Mouse (Mus musculus) heart, embryonic 13.5 days (tissue): ENCODE results near the gene 4833439L19Rik. TPM values are rescaled to one million over a fixed set of nuclear protein-coding genes. Genes with fewer than 3 reads are reported as not detected.

Experiments used
- ATAC-seq: fragments of 200-750 bp; cut with Nextera tagmentation; 2 replicates; pipeline ENCODE4 v1.8.0; 2017; ENCODE audit warnings: moderate TSS enrichment; ENCODE audit not compliant: insufficient number of reproducible peaks, low FRiP score, low TSS enrichment; ENCODE audit errors: extremely low read depth
- H3K27ac ChIP-seq: fragments of 300-500 bp; sonication (generic); replicated peaks from 2 replicates; pipeline ENCODE4 v1.5.1; 2015; ENCODE audit warnings: moderate library complexity, mild to moderate bottlenecking, inconsistent platforms
- H3K27me3 ChIP-seq: fragments of 300-500 bp; sonication (generic); replicated peaks from 2 replicates; pipeline ENCODE4 v1.6.1; 2015; ENCODE audit warnings: mild to moderate bottlenecking, inconsistent platforms
- H3K36me3 ChIP-seq: fragments of 300-500 bp; sonication (generic); 2 replicates; pipeline ENCODE4 v1.6.1; 2015; ENCODE audit warnings: mild to moderate bottlenecking, inconsistent platforms
- H3K4me1 ChIP-seq: fragments of 300-500 bp; sonication (generic); 2 replicates; pipeline ENCODE4 v1.6.1; 2015; ENCODE audit warnings: inconsistent platforms
- H3K4me2 ChIP-seq: fragments of 300-500 bp; sonication (generic); 2 replicates; pipeline ENCODE4 v1.6.1; 2015; ENCODE audit warnings: inconsistent platforms, mild to moderate bottlenecking, moderate library complexity
- H3K4me3 ChIP-seq: fragments of 300-500 bp; sonication (generic); 2 replicates; pipeline ENCODE4 v1.5.1; 2015; ENCODE audit warnings: moderate library complexity, mild to moderate bottlenecking, inconsistent platforms
- H3K9ac ChIP-seq: fragments of 300-500 bp; sonication (generic); 2 replicates; pipeline ENCODE4 v1.6.1; 2015; ENCODE audit warnings: inconsistent platforms, mild to moderate bottlenecking, moderate library complexity
- H3K9me3 ChIP-seq: fragments of 300-500 bp; sonication (generic); 2 replicates; pipeline ENCODE4 v1.6.1; 2016; ENCODE audit warnings: inconsistent platforms
- WGBS: fragments of 180-500 bp; shearing (Covaris S2); methylation state at CpG from one replicate; pipeline ENCODE4 v1.1.7; 2015; ENCODE audit warnings: mixed read lengths; 5-methylcytosine and 5-hydroxymethylcytosine counted together
- polyA plus RNA-seq: library from polyadenylated mRNA; unstranded; fragments of >200 nt; fragmentation: Nextera tagmentation; extraction: Ambion mirVana; gene quantifications from 2 replicates; pipeline ENCODE4 v1.2.1, GENCODE M21; 2015

Gene 4833439L19Rik
- polyA plus RNA-seq, 1 experiment from 2014 or later = 110 TPM

DNA sequence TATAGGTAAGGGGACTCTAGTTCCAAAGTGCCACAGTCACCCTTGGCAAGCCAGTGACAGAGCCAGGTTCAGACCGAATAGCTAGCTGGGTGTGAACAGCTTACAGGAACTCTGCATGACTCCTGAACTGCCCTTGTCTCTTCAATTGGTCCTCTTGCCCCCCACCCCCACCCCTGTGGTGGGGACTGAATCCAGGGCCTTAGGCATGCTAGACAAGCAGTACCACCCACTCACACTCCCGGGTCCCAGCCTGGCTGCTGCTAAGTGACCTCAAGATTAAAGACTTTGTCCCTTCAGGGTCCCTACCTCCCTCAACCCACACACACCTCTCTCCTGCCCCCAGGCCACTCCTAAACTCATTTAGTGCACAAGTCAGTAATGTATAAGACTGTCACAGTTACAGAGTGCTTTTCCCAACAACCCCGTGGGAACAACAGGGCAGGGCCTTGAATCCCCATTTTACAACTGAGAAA is 37.4 kb upstream of the 4833439L19Rik start:
- no peak for ATAC-seq
- H3K9ac ChIP-seq = no peak overlapping the region
- H3K4me2 ChIP-seq = no peak overlapping the region
- no peaks in the 10 kb centered on the region for H3K9me3 ChIP-seq
- H3K4me3 ChIP-seq = no peak overlapping the region
- peaks cover 31% of the 10 kb centered on the region for H3K36me3 ChIP-seq
- H3K27me3 ChIP-seq = no peaks in the 10 kb centered on the region
- 59% methylated on average over 3 of the region's 3 CpGs for WGBS
- no peak overlapping the region for H3K27ac ChIP-seq
- H3K4me1 ChIP-seq = peaks cover 8% of the 10 kb centered on the region

DNA sequence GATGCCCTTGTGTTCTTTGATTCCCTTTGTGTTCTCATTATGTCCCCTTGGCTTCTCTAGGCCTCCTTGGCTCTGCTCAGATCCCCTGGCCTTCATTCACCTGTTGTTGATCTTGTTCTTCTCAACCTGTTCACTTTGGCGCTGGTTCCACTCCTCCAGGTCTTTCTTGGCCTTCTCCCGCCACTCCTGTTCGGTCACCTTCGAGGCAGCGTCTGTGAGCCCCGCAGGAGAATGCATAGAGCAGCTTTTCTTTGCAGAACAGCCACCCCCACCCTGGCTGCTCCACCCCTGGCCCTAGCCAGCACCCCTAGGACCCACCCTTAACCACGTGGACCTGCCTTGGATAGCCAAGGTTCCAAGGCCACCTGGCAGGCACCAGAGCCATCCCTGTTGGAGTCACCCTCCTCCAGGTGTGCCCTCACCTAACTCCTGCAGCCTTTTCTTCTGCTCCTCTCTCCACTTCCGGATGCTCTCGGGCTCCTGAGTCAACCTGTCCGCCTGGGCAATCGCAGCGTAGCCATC is 33.4 kb upstream of the 4833439L19Rik start:
- Histone ChIP-seq H3K4me3 (no peak overlapping the region), H3K27me3 (no peaks in the 10 kb centered on the region), H3K36me3 (peaks cover 28% of the 10 kb centered on the region), H3K27ac (no peak overlapping the region), H3K4me2 (no peak overlapping the region), H3K9me3 (no peaks in the 10 kb centered on the region), H3K9ac (no peak overlapping the region), H3K4me1 (peaks cover 37% of the 10 kb centered on the region)
- 84% methylated on average over 12 of the region's 12 CpGs for WGBS
- ATAC-seq = no peak

DNA sequence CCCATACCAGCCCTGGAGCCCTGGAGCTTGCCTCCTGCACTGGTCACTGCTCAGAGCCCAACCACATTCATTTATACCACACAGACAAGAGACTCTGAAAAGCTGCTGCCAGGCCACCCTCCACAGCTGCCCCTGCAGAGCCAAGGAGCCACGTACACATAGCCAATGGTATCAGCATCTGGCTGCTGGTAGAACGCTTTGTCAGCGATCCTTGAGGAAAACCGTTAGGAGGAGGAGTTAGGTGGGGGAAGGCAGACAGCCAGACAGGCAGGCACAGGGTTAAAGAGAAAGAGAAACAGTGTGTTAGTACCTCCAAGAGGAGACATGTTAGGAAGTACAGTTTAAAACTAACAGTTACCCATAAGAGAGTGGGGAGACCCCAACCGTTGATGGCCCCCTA is 31.6 kb upstream of the 4833439L19Rik start:
- peak overlapping the region; percentile 84 for H3K27ac ChIP-seq
- H3K9ac ChIP-seq = peak overlapping the region; percentile 62
- H3K36me3 ChIP-seq = peaks cover 46% of the 10 kb centered on the region
- no peaks in the 10 kb centered on the region for H3K27me3 ChIP-seq
- no peaks in the 10 kb centered on the region for H3K9me3 ChIP-seq
- 45% methylated on average over 5 of the region's 5 CpGs for WGBS
- H3K4me1 ChIP-seq = peaks cover 39% of the 10 kb centered on the region
- H3K4me2 ChIP-seq = peak overlapping the region; percentile 41
- H3K4me3 ChIP-seq = no peak overlapping the region
- ATAC-seq = no peak

DNA sequence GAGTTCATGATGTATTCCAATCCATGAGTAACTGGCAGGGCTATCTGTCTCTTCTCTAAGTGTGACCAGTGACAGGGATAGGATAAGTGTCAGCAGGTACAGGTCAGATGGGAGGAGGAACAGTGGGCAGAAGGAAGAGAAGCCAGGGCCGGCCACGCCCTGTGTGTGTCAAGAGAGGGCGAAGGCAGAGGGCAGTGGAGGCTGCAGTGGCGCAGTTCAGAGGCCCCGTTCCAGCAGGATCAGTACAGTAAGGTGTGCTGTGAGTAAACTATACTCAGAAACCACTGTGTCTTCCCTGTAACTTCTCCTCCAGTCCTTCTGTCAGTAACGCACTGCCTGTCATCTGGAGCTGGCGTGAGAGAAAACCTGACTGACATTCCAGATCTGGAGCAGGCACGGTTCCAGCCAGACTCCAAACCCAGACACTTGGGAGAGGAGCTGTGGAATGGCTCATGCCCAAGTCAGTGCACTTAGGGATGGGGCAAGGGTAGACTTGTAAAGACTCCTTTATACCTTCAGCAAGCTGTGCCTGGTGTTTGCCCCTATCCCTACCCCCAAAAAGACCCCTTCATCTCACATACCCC is 31.0 kb upstream of the 4833439L19Rik start:
- peak; percentile 3; the same call in 1 of the 2 replicates for ATAC-seq
- Histone ChIP-seq H3K27me3 (no peaks in the 10 kb centered on the region), H3K9ac (peak overlapping the region; percentile 62; the same call in 1 of the 2 replicates), H3K4me1 (peaks cover 46% of the 10 kb centered on the region), H3K27ac (peak overlapping the region; percentile 84), H3K9me3 (no peaks in the 10 kb centered on the region), H3K36me3 (peaks cover 46% of the 10 kb centered on the region), H3K4me2 (peak overlapping the region; percentile 41), H3K4me3 (no peak overlapping the region)
- 38% methylated on average over 8 of the region's 8 CpGs for WGBS

DNA sequence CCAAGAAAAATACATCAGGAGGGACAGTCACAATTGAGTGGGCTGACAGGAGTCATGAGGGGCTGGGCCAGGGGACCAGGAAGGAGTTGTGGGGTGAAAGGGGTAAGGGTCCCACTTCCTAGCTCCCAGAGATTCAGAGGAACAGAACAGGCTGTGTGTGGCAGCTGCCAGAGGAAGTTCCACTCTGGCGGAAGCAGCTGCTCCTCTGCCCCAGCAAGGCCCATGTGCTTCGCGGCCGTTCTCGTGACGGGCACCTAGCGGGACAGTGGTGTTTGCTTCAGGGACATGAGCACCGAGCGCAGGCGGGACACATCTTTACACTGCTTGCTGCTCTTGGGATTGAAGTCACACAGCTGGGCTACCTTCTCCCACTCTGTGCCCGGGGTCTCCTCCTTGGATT is 28.4 kb upstream of the 4833439L19Rik start:
- Histone ChIP-seq H3K27ac (no peak overlapping the region), H3K4me3 (no peak overlapping the region), H3K9me3 (no peaks in the 10 kb centered on the region), H3K4me2 (no peak overlapping the region), H3K27me3 (no peaks in the 10 kb centered on the region), H3K4me1 (peaks cover 59% of the 10 kb centered on the region), H3K9ac (no peak overlapping the region), H3K36me3 (peaks cover 36% of the 10 kb centered on the region)
- no peak for ATAC-seq
- WGBS = 90% methylated on average over 11 of the region's 11 CpGs

DNA sequence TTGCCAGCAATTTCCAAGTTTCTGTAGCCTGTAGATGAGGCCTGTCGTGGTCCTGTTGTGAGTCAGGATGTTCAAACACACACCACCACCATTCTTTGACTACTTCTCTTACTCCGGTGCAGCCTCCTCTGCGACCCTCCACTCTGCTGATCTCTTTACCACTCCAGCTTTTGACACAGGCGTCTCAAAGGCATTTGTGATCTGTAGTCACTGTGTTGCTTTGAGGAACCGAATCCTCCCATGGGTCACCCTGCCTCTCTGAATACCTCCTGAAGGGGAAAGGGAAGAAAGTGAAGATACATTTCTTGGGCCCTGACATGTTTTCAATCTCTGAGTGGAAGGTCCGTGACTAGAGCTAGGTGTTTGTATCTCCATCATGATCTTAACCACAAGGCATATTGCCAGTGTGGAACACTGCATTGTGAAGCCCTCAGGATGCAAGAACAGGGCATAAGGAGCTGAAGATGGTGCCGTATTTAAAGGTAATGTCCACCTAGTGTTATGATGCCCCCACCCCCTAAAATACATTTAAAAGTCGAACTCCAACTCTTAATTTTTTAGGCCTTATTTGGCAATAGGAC is 26.6 kb upstream of the 4833439L19Rik start:
- WGBS = 87% methylated on average over 8 of the region's 8 CpGs
- Histone ChIP-seq H3K9me3 (no peaks in the 10 kb centered on the region), H3K4me1 (peaks cover 45% of the 10 kb centered on the region), H3K27me3 (no peaks in the 10 kb centered on the region), H3K4me3 (peak overlapping the region; percentile 97), H3K4me2 (peak overlapping the region; percentile 90), H3K9ac (no peak overlapping the region), H3K27ac (no peak overlapping the region), H3K36me3 (peaks cover 48% of the 10 kb centered on the region)
- ATAC-seq = no peak

DNA sequence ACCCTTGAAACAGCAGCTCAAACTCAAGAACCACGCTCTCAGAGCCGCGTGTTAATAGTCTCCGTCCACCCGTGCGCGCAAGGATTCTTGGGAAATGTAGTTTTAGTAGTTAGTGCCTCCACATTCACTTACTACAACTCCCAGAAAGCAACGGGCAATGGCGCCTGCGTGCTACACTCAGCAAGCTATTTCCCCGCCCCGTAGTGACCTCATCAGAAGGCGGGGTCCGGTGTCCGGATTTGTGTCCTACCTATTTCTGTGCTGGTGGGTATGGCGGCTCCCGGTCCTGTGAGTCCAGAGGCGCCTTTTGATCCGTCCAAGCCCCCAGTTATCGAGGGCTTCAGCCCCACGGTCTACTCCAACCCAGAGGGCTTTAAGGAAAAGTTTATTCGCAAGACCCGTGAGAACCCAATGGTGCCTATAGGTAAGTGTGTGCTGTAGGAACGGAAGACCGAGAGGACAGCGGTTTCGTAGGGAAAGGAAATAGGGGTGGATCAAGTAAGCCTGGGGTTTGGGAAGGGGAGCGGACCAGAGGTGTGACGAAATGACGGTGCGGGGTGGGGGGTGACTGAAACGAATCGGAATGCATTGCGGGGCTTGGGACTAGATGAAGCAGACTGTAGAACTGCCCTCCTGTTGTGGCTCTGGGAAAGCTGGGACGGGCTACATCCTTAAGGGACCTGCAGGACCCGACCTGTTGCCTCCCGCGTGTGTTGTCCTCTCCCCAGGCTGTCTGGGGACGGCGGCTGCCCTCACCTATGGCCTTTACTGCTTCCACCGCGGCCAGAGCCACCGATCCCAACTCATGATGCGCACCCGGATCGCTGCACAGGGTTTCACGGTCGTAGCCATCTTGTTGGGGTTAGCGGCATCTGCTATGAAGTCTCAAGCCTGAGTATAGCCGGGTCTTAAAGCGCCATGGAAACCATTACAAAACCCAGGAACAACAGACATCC is 25.0 kb upstream of the 4833439L19Rik start, which contains the start of the genes Nop16 and Higd2a:
Nop16 (minus strand) TSS at position 95 of the 956 bp plus-strand sequence.
Higd2a (plus strand) TSS at position 212 of the 956 bp plus-strand sequence.
- Histone ChIP-seq H3K9me3 (no peaks in the 10 kb centered on the region), H3K36me3 (peaks cover 61% of the 10 kb centered on the region), H3K4me3 (peak within 1 kb of the TSS; percentile 97), H3K4me2 (peak within 1 kb of the TSS; percentile 90), H3K27me3 (no peaks in the 10 kb centered on the region), H3K9ac (peak within 1 kb of the TSS; percentile 97), H3K27ac (peak within 1 kb of the TSS; percentile 89), H3K4me1 (peaks cover 29% of the 10 kb centered on the region)
- ATAC-seq = peak; percentile 94
- under 1% methylated on average over 51 of the region's 51 CpGs for WGBS

DNA sequence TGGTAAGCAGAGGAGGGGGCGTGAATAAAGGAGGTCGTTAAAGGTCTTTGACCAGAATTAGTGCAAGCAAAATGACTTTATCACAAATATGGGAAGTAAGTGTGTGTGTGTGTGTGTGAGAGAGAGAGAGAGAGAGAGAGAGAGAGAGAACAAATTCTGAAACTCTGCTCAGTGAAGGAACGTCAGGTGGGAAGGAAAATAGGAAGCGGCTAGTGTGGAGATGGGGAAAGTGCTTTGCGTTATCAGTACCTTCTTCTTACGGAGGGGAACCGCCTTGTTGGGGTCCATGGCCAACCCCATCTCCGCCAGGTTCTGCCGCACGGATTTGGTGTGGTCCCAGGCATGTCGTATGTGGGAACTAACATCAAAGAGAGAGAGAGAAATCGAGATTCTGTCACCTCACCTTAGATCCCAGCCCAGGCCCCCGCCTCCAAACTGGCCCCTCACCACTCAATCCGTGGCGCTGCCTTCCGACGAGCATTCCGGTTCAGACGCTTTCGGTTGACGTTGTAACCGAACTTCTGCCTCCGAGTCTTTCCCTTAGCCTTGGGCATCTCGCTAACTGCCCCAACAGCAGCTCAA is 24.3 kb upstream of the 4833439L19Rik start:
- H3K4me1 ChIP-seq = peaks cover 24% of the 10 kb centered on the region
- H3K27ac ChIP-seq = peak overlapping the region; percentile 61
- peak overlapping the region; percentile 84 for H3K9ac ChIP-seq
- peak overlapping the region; percentile 87 for H3K4me2 ChIP-seq
- H3K27me3 ChIP-seq = no peaks in the 10 kb centered on the region
- H3K4me3 ChIP-seq = peak overlapping the region; percentile 97
- ATAC-seq = no peak; the same call in 1 of the 2 replicates
- H3K36me3 ChIP-seq = peaks cover 67% of the 10 kb centered on the region
- 1% methylated on average over 24 of the region's 24 CpGs for WGBS
- H3K9me3 ChIP-seq = no peaks in the 10 kb centered on the region

DNA sequence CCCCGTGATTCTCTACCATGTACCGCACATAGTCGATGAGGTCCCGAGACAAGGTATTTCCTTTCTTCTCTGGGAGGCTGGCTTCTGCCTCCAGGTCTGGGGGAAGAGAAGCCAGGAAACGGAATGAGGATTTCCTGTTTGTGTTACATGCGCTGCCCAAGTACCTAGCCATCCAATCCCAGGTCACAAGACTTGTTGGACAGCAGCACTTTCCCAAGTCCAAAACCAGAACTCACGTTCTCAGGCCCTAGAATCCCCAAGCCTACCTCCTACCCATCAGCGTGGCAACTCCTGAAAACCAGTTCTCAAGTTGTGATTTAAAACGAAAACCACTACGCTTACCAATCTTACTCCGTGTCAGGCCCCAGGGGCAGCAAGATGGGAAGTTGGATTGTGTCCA is 20.6 kb upstream of the 4833439L19Rik start:
- Histone ChIP-seq H3K9ac (no peak overlapping the region), H3K9me3 (no peaks in the 10 kb centered on the region), H3K4me2 (no peak overlapping the region), H3K4me1 (peaks cover 12% of the 10 kb centered on the region), H3K27ac (no peak overlapping the region), H3K27me3 (no peaks in the 10 kb centered on the region), H3K4me3 (no peak overlapping the region), H3K36me3 (peaks cover 80% of the 10 kb centered on the region)
- WGBS = 81% methylated on average over 11 of the region's 11 CpGs
- ATAC-seq = no peak

DNA sequence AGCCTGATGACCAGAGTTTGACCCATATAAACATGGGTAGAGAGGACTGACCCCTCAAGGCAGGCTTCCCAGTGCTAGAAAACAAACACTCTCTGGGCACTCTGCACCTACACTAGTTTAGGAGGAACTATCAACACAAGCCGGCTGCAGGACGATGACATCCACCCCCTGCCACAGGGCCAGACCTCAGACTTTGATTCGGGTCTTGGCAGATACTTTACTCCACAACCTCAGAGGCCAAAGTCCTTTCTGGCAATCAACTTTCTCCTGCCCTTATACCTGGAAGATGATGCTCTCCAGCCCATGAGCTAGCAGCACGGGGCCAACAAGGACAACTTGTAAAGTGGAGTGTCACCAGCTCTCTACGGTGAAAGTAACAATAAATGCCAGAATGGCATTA is 17.6 kb upstream of the 4833439L19Rik start:
- WGBS = 85% methylated on average over 5 of the region's 5 CpGs
- Histone ChIP-seq H3K4me3 (no peak overlapping the region), H3K9ac (no peak overlapping the region), H3K36me3 (peaks cover 99% of the 10 kb centered on the region), H3K4me2 (no peak overlapping the region), H3K4me1 (0 out of 2 replicates have a peak, but pooled peaks cover 3% of the 10 kb centered on the region), H3K27ac (no peak overlapping the region), H3K27me3 (no peaks in the 10 kb centered on the region), H3K9me3 (no peaks in the 10 kb centered on the region)
- ATAC-seq = no peak
